Mouse (Mus musculus) stomach, postnatal 0 days (tissue): Measurements from ENCODE around the gene Gm28539. TPM values are rescaled to one million over a fixed set of nuclear protein-coding genes. Genes with fewer than 3 reads are reported as not detected.
"Not testable (repeated sequence)": the region's sequence is repeated elsewhere in the genome, so short reads cannot be mapped to it uniquely, and the experiment has no call there.

Experiments
- ATAC-seq: fragments of 200-750 bp; cut with Nextera tagmentation; 2 replicates; pipeline ENCODE4 v1.8.0; 2017; ENCODE audit not compliant: low FRiP score, low TSS enrichment
- DNase-seq: peaks from one replicate; pipeline ENCODE4 v3.0.0-alpha.2; 2016; ENCODE audit warnings: low spot score
- H3K27ac ChIP-seq: fragments of 300-500 bp; sonication (generic); replicated peaks from 2 replicates; pipeline ENCODE4 v1.5.1; 2014; ENCODE audit warnings: mild to moderate bottlenecking, control low read depth
- H3K27me3 ChIP-seq: fragments of 300-500 bp; sonication (generic); 2 replicates; pipeline ENCODE4 v1.6.1; 2014; ENCODE audit warnings: low read length; ENCODE audit not compliant: control insufficient read depth, insufficient read depth
- H3K36me3 ChIP-seq: fragments of 300-500 bp; sonication (generic); 2 replicates; pipeline ENCODE4 v1.6.1; 2014; ENCODE audit warnings: low read length, mixed read lengths; ENCODE audit not compliant: control insufficient read depth, insufficient read depth
- H3K4me1 ChIP-seq: fragments of 300-500 bp; sonication (generic); replicated peaks from 2 replicates; pipeline ENCODE4 v1.6.1; 2014; ENCODE audit warnings: antibody characterized with exemption; ENCODE audit not compliant: control insufficient read depth, insufficient read depth
- H3K4me2 ChIP-seq: fragments of 300-500 bp; sonication (generic); replicated peaks from 2 replicates; pipeline ENCODE4 v1.6.1; 2014; ENCODE audit warnings: low read depth, mild to moderate bottlenecking, control low read depth, moderate library complexity
- H3K4me3 ChIP-seq: fragments of 300-500 bp; sonication (generic); 2 replicates; pipeline ENCODE4 v1.5.1; 2014; ENCODE audit warnings: low read depth, low read length, control low read depth
- H3K9ac ChIP-seq: fragments of 300-500 bp; sonication (generic); 2 replicates; pipeline ENCODE4 v1.6.1; 2014; ENCODE audit warnings: mild to moderate bottlenecking, low read length, control low read depth, mixed read lengths
- H3K9me3 ChIP-seq: fragments of 300-500 bp; sonication (generic); 2 replicates; pipeline ENCODE4 v1.6.1; 2016; ENCODE audit warnings: low read length; ENCODE audit not compliant: control insufficient read depth
- CTCF ChIP-seq: IDR thresholded peaks from 2 replicates; pipeline ENCODE4 v1.5.1; 2016; ENCODE audit warnings: antibody characterized with exemption, low read depth, mild to moderate bottlenecking, moderate library complexity
- EP300 ChIP-seq: optimal IDR thresholded peaks from 2 replicates; pipeline ENCODE3; 2016; ENCODE audit warnings: antibody characterized with exemption
- WGBS: fragments of 180-500 bp; shearing (Covaris S2); extraction: QIAGEN DNeasy Blood & Tissue Kit; methylation state at CpG from one replicate; pipeline ENCODE4 v1.1.7; 2014; 5-methylcytosine and 5-hydroxymethylcytosine counted together
- polyA plus RNA-seq: library from polyadenylated mRNA; unstranded; fragments of >200 nt; fragmentation: Nextera tagmentation; extraction: Ambion mirVana; gene quantifications from 2 replicates; pipeline ENCODE4 v1.2.1, GENCODE M21; 2015

The Gm28539 gene
- polyA plus RNA-seq, 1 experiment from 2014 or later, result not detected

DNA sequence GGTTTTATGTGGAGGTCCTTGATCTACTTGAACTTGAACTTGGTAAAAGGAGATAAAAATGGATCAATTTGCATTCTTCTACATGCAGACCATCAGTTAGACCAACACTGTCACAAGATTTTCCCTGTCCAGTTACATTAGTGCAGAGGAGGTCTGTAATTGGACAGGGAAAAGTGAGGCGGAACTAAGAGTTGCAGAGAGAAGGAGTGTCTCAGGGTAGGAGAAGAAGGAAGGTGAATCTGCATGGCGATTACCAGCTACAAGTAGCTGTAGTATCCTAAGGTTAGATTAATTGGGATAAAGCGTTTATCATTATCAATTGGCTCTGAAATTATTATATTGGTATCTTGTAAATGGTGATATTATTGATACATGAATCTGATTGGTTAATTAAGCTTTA is 150.0 kb downstream of the Gm28539 start:
- DNase-seq (no peak), ATAC-seq (no peak)
- Histone ChIP-seq H3K27ac (no peak overlapping the region), H3K9ac (no peak overlapping the region), H3K4me2 (no peak overlapping the region), H3K9me3 (no peaks in the 10 kb centered on the region), H3K36me3 (no peaks in the 10 kb centered on the region), H3K4me1 (no peaks in the 10 kb centered on the region), H3K4me3 (no peak overlapping the region), H3K27me3 (no peaks in the 10 kb centered on the region)
- 89% methylated on average over 3 of the region's 3 CpGs for WGBS
- no peak for TF ChIP-seq CTCF
- no peak for TF ChIP-seq EP300

- WGBS, result 93% methylated on average over 5 of the region's 5 CpGs
- H3K4me3 ChIP-seq, result no peak overlapping the region
- no peak for ATAC-seq
- no peak overlapping the region for H3K4me2 ChIP-seq
- H3K27me3 ChIP-seq, result no peaks in the 10 kb centered on the region
- H3K9me3 ChIP-seq, result no peaks in the 10 kb centered on the region
- DNase-seq, result no peak
- no peaks in the 10 kb centered on the region for H3K36me3 ChIP-seq
- H3K9ac ChIP-seq, result no peak overlapping the region
- no peak for TF ChIP-seq CTCF
- no peak for TF ChIP-seq EP300
- no peak overlapping the region for H3K27ac ChIP-seq
- no peaks in the 10 kb centered on the region for H3K4me1 ChIP-seq
Observed at GRCm38 (mm10) chr16:18986860-18987259, 150.5 kb downstream of the Gm28539 start.

DNA sequence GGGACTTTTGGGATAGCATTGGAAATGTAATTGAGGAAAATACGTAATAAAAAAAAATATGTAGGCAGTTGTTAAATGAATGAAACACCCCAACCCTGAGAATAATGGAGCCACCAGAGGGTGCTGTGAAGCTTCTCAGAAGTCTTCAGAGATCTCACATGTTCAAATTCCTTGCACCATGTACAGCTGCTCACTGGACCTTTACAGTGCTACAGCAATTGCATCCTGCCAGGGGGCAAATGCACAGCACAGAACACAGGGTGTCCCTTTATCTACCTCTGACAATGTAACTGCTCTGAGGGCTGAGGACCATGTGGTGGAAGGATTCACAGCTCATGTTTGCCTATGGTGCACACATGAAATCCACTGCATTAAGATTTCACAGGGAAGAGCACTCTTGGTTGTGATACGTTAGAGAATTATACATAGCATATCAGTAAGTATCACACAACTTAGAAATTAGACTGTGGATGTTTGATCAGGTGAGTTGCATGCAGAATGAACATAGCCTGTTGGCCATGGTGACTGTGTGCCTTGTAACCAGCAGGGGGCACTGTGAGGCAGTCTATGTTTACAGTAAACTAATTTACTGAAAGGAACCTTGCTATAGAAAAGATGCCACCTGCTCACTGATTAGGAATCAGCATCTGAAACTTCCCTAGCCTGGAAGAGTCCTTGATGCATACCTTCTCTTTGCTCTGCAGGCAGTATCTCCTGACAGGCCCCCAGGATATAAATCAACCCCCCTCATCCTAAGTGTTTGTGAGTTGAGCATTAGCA is 166.4 kb downstream of the Gm28539 start:
- not testable (repeated sequence) for DNase-seq, H3K9ac ChIP-seq, ATAC-seq, H3K9me3 ChIP-seq, H3K4me1 ChIP-seq, H3K27me3 ChIP-seq, H3K4me3 ChIP-seq, H3K4me2 ChIP-seq, H3K36me3 ChIP-seq, H3K27ac ChIP-seq
- 28% methylated on average over 2 of the region's 2 CpGs for WGBS
- peak; percentile 61 for TF ChIP-seq CTCF

- Histone ChIP-seq H3K4me3 (no peak overlapping the region), H3K9ac (no peak overlapping the region), H3K9me3 (no peaks in the 10 kb centered on the region), H3K4me1 (no peaks in the 10 kb centered on the region), H3K36me3 (no peaks in the 10 kb centered on the region), H3K27me3 (no peaks in the 10 kb centered on the region), H3K27ac (no peak overlapping the region), H3K4me2 (no peak overlapping the region)
- TF ChIP-seq CTCF (no peak), EP300 (no peak)
- 74% methylated on average over 1 of the region's 1 CpGs for WGBS
- ATAC-seq (no peak), DNase-seq (no peak)
Observed at GRCm38 (mm10) chr16:19003757-19004156, 167.4 kb downstream of the Gm28539 start.

GRCm38 (mm10) chr16:19005298-19005697 is 168.9 kb downstream of the Gm28539 start:
- no peak for TF ChIP-seq CTCF
- Histone ChIP-seq H3K4me1 (no peaks in the 10 kb centered on the region), H3K9ac (no peak overlapping the region), H3K4me3 (no peak overlapping the region), H3K27ac (no peak overlapping the region), H3K36me3 (no peaks in the 10 kb centered on the region), H3K9me3 (no peaks in the 10 kb centered on the region), H3K4me2 (no peak overlapping the region), H3K27me3 (no peaks in the 10 kb centered on the region)
- no peak for ATAC-seq
- DNase-seq, result no peak
- 64% methylated on average over 3 of the region's 3 CpGs for WGBS

Other genes starting within 250 kb of the Gm28539 start
- gene Tbx1, start 245.9 kb upstream of the Gm28539 start, polyA plus RNA-seq, result 0.34 TPM in 2 replicates
- 4.6 and 5.4 TPM in 2 replicates for gene Gp1bb, start 214.2 kb upstream of the Gm28539 start, polyA plus RNA-seq
- 0.97 and 1.5 TPM in 2 replicates for gene Gm49601, start 210.2 kb upstream of the Gm28539 start, polyA plus RNA-seq
- gene Sept5, start 206.6 kb upstream of the Gm28539 start, polyA plus RNA-seq, result 38.0 and 38.8 TPM in 2 replicates
- 19.7 and 23.6 TPM in 2 replicates for gene Cldn5, start 59.7 kb upstream of the Gm28539 start, polyA plus RNA-seq
- gene Ufd1, start 24.8 kb upstream of the Gm28539 start, polyA plus RNA-seq, result 67.2 and 70.5 TPM in 2 replicates
- 8.8 and 10.1 TPM in 2 replicates for gene Cdc45, start 24.6 kb upstream of the Gm28539 start, polyA plus RNA-seq
- 34.1 and 37.5 TPM in 2 replicates for gene 2510002D24Rik, start within 50 bp of the Gm28539 start, polyA plus RNA-seq
- gene Mrpl40, start 40.3 kb downstream of the Gm28539 start, polyA plus RNA-seq, result 74.9 and 77.1 TPM in 2 replicates
- gene Hira, start 40.5 kb downstream of the Gm28539 start, polyA plus RNA-seq, result 5.7 and 6.4 TPM in 2 replicates